ENCODE assay signal across 1 mouse cellular context in the genomic region with DNA sequence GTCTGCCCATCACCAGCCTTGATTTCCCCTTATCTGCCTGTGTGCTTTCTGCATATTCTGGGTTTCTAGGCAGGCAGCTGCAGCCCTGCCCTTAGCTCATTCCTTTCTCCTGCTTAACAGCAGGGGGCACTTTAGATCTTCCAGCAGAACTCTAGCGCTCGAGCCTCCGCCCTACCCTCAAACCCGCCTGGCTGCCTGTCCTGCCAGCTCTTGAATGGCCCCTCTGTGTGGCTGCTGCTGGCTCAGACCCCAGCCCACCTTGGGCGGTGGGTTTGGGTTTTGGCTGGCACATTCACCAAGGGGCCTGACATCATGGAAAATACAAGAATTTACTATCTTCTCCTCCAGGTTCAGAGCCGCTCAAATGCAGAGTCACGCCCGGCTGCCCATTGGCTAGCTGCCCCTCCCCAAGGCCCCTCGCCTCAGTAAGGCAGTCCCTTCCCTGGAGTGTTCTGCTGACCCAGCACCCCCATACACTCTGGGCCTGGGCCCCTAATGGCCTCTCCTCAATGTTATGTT.
A peak's percentile ranks its signal among the peaks of the same experiment; 100 is the strongest.
TF ChIP-seq lines count a peak whose summit lies in the region.

No protein-coding gene starts in this region.

TF ChIP-seq in CH12.LX, 34 proteins besides CTCF, POLR2A, EP300 and RAD21:
- TF ChIP-seq POLR2AphosphoS2 (IDR thresholded peaks at IDR 0.05; ENCODE audit: low read depth, low read length) (no peak), MAFK (IDR thresholded peaks at IDR 0.05; ENCODE audit: insufficient replicate concordance, low read length) (0 out of 2 replicates have a peak, but pooled peaks have one; percentile 29), JUN (IDR thresholded peaks at IDR 0.05; ENCODE audit: insufficient read depth, low read depth, low read length) (no peak), BHLHE40 (IDR thresholded peaks at IDR 0.05; ENCODE audit: low read depth, low read length) (no peak), SMC3 (IDR thresholded peaks at IDR 0.05; ENCODE audit: low read depth, low read length) (peak; percentile 70), NELFE (IDR thresholded peaks at IDR 0.05; ENCODE audit: low read depth, low read length) (no peak), CHD2 (IDR thresholded peaks at IDR 0.05; ENCODE audit: low read length) (0 out of 2 replicates have a peak, but pooled peaks have one; percentile 10), UBTF (IDR thresholded peaks at IDR 0.05; ENCODE audit: low read depth, low read length) (no peak), TCF12 (IDR thresholded peaks at IDR 0.05; ENCODE audit: low read depth, low read length) (no peak), CHD1 (IDR thresholded peaks at IDR 0.05; ENCODE audit: low read depth, low read length) (no peak), MEF2A (IDR thresholded peaks at IDR 0.05; ENCODE audit: borderline replicate concordance, low read depth, low read length) (peak; percentile 58), HCFC1 (IDR thresholded peaks at IDR 0.05; ENCODE audit: low read depth, low read length) (no peak), ZC3H11A (IDR thresholded peaks at IDR 0.05; ENCODE audit: low read depth, low read length) (no peak), ZNF384 (IDR thresholded peaks at IDR 0.05; ENCODE audit: low read depth, low read length) (no peak), PAX5 (IDR thresholded peaks at IDR 0.05; ENCODE audit: low read length) (peak; percentile 43; the same call in 1 of the 2 replicates), USF2 (conservative IDR thresholded peaks at IDR 0.05; ENCODE audit: low read depth, low read length) (no peak), SIN3A (IDR thresholded peaks at IDR 0.05; ENCODE audit: low read length) (no peak), KAT2A (IDR thresholded peaks at IDR 0.05; ENCODE audit: insufficient replicate concordance, low read length) (no peak)
TF ChIP-seq in CH12.LX: peak in this region for 5.
